Mouse (Mus musculus) erythroblast, embryonic 14.5 days (primary cell): Measurements from ENCODE around the gene Kctd7.

Experiments used
- GATA1 ChIP-seq: IDR thresholded peaks from 2 replicates; pipeline ENCODE4 v1.6.1; 2012; ENCODE audit warnings: low read length, inconsistent platforms, mixed read lengths
- TAL1 ChIP-seq: IDR thresholded peaks from 3 replicates; pipeline ENCODE4 v1.6.1; 2012; ENCODE audit warnings: low read length, inconsistent platforms, mixed read lengths

DNA sequence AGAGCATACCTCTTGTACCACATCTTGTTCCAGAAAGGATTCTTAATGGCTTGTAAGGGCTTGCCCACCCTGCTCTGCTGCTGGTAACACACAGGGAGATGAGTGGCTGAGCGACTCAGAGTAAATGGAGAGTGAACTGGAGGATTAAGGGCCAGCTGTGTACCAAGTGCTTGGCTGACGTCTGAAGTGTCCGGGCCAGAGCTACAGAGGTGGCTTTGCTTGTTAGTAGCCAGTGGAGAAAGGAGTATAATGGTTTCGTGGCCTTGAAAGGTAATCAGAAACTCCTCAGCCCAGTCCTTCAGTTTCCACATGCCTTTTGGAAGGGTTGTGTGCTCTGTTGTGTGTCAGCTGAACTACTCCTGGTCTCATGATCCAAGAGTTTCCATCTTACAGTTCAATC, 33.2 kb downstream of the Kctd7 start:
- TF ChIP-seq TAL1 (no peak), GATA1 (no peak)
